Mouse (Mus musculus): ENCODE measurements around the gene Gstp1. TPM values are rescaled to one million over a fixed set of nuclear protein-coding genes. Genes with fewer than 3 reads are reported as not detected.

Gene Gstp1
- 432 and 441 TPM in 2 replicates for polyA plus RNA-seq (2015; fragmentation: Nextera tagmentation; extraction: Ambion mirVana)

DNA sequence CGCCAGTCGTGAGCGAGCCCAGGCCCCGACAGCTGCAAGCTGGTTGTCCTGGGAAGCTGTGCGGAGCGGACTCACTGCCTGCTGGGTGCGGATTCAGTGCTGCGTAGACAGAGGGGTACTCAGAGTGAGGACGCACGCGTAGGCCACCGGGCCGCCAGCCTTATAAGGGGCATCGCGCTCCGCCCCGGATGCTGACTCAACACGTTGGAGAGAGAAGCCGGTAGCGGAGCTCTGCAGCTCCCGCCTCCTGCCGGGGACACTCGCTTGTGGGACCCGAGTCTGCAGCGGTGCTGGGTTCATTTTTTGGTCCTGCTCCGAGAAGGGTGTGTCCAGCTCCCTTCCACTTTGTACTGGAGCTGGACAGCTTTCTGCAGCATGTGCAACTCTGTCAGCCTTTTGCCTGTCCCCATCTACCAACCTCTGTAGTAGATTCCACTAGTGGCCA lies at the start of gene Gstp1:
TSS of gene Gstp1 (minus strand) at position 198 of the 445 bp plus-strand sequence.

GRCm38 (mm10) chr19:4081394-4081793 lies 43.6 kb upstream of the Gstp1 start, which contains the start of gene Cabp2:
TSS of gene Cabp2 (plus strand) at chr19:4081578.

DNA sequence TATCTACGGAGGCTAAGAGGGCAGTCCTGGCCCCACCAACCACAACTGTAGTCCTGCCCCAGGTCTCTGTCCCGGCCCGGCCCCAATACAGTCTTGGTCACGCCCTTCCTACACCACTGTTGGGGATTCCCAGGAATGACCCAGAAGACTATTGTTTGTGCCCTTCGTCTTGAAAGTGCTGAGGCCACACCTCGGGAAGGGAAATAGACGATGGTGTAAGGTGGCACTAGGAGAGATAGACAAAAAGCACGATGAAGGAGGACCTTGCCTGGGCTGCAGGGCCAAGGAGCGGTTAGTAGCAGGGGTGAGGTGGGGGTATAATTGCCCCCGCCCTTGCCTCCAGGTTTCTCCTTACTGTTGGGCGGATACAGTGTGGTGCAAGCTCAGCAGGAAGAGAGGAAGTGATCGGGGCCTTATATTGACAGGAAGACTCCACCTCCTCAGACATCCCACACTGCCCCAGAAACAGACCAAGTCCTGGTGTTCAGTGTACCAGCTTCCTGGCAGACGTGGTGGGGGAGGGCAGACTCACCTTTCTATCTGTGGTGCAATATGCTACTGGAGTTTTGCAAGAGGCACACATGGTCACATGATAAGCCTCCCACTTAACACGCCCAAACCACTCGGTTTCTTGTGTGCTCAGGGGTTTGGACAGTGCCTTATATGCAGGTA lies 21.4 kb upstream of the Gstp1 start, which contains the start of gene Gstp3:
TSS of gene Gstp3 (minus strand) at position 501 of the 672 bp plus-strand sequence.

DNA sequence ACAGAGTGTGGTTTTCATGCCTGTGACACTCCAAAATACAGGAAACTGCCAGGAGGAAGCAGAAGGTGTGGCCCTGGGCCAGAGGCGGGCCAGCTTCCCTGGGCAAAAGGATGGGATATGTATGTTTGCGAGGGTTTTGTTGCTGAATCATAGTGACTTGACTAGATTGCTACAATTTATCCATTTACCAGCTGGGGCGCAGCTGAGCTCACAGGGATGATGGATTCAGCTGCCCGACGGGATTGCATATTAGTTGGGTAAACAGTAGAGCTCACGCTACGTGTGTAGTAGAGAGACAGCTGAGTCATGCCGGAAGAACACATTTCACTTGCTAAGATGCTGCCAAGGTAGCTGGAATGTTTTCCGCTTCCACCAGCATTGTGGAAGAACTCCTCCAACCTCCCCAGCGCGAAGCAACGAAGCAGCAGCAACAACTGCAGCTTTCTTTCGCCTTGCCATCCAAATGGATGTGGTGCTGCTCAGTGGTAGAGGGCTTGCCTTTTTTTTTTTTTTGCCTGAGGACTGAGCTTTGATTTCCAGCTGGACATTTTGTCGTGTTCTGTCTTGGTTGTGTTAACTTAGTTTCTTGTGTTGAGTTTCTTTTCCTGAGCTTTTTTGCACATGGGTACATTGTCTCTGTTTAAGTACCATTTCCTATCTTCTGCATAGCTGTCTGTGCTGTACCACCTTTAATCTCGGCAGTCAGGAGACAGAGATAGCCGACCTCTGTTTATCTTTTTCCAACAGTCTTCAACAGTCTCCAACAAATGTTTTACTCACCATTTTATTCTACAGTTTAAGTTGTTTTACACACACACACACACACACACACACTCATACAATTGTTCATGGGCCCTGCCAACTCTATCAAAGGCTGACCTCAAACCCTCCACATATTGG lies 8.4 kb upstream of the Gstp1 start, which contains the start of gene Gstp2:
TSS of gene Gstp2 (minus strand) at position 58 of the 900 bp plus-strand sequence.

DNA sequence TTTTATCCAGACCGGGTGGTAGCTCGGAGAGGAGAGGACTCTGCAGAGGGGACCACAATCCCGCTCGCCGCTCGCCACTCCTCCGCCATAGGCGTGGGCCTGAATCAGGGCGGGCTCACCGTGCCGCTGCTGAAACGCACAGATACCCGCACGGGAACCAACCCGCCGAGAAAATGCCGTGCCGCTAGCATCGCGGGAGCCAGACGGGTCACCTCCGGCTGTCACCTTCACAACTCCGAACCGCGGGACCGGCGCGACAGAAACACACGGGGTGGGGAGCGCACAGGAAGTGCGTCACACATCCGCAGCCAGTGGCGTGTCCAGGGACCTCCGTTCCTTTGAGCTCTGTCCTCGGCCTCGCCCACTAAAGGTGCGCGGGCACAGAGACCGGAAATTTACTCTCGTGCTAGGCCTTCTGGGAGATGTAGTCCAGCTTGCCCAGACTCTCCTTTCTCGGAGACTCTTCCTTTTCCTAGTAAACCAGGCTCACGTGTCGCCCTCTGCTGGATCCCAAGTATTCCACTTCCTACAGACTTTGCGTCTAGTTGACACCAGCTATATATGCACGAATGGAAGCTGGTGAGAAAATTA lies 25.3 kb downstream of the Gstp1 start, which contains the start of gene Ndufv1:
TSS of gene Ndufv1 (minus strand) at position 375 of the 591 bp plus-strand sequence.

DNA sequence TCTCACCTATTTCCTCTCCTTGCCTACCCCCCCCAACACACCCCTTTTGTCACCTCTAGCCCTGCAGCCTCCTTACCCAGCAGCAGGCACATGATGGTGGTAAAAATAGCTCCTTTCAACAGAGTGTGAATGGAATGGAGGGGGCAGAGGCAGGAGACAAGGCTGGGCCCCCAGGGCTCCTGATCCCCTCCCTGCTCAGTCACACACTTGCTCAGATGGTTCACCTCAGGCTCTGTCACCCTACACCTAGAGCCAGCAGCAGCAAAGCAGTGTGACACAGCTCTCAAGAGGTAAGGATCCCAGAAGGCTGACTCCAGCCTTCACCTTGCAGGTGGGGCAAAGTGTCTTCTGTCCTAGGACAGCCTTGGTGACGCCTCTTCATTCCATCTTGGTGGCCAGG lies 34.7 kb downstream of the Gstp1 start, which contains the start of gene Doc2g:
TSS of gene Doc2g (plus strand) at position 202 of the 400 bp plus-strand sequence.

GRCm38 (mm10) chr19:4000119-4000900 lies 37.5 kb downstream of the Gstp1 start, which contains the start of the genes Nudt8 and Gm49405:
TSS of gene Nudt8 (plus strand) at chr19:4000580.
TSS of gene Gm49405 (plus strand) at chr19:4000626.

DNA sequence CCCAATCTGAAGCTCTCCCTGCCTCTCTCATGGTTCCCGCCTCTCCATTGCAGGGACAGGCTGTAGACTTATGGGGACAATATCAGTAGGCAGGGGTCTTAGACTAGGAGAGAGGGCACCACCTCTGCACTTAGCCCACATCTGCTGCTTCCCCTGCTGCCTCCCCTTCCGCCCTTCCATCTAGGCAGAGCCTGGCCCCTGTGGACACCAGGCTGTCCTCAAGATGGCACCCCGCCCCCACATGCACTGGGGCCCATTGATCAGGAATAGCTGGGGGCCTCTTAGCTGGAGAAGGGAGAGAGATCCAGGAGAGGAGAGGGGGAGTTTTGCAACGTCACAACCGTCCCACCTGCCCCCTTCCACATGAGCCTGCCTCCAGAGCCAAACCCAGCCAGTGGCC lies 45.4 kb downstream of the Gstp1 start, which contains the start of gene Tbx10:
TSS of gene Tbx10 (plus strand) at position 337 of the 400 bp plus-strand sequence.

GRCm38 (mm10) chr19:3986334-3986733 lies 51.5 kb downstream of the Gstp1 start, which contains the start of gene Acy3:
TSS of gene Acy3 (plus strand) at chr19:3986570.

Other genes with a start within 250 kb of the Gstp1 start
- 21.8 and 25.8 TPM in 2 replicates for gene Chka, start 186.2 kb downstream of the Gstp1 start, polyA plus RNA-seq (2015; fragmentation: Nextera tagmentation; extraction: Ambion mirVana)
- 18.2 and 23.2 TPM in 2 replicates for gene Tcirg1, start 130.9 kb downstream of the Gstp1 start, polyA plus RNA-seq (2015; fragmentation: Nextera tagmentation; extraction: Ambion mirVana)
- 279 and 309 TPM in 2 replicates for gene Ndufs8, start 125.2 kb downstream of the Gstp1 start, polyA plus RNA-seq (2015; fragmentation: Nextera tagmentation; extraction: Ambion mirVana)
- 3.3 and 8.6 TPM in 2 replicates for gene Aldh3b1, start 108.2 kb downstream of the Gstp1 start, polyA plus RNA-seq (2015; fragmentation: Nextera tagmentation; extraction: Ambion mirVana)
- 21.7 and 32.0 TPM in 2 replicates for gene Unc93b1, start 102.8 kb downstream of the Gstp1 start, polyA plus RNA-seq (2015; fragmentation: Nextera tagmentation; extraction: Ambion mirVana)
- gene Aldh3b3, start 79.3 kb downstream of the Gstp1 start, polyA plus RNA-seq (2015; fragmentation: Nextera tagmentation; extraction: Ambion mirVana), result 0.29 and 0.30 TPM in 2 replicates
- 122 and 144 TPM in 2 replicates for gene Aldh3b2, start 65.7 kb downstream of the Gstp1 start, polyA plus RNA-seq (2015; fragmentation: Nextera tagmentation; extraction: Ambion mirVana)
- 6.1 and 7.0 TPM in 2 replicates for gene Acy3, start 51.4 kb downstream of the Gstp1 start, polyA plus RNA-seq (2015; fragmentation: Nextera tagmentation; extraction: Ambion mirVana)
- gene Tbx10, start 45.2 kb downstream of the Gstp1 start, polyA plus RNA-seq (2015; fragmentation: Nextera tagmentation; extraction: Ambion mirVana), result 0.11 TPM in 1 of 2 replicates, not detected in the other
- 29.1 and 36.0 TPM in 2 replicates for gene Nudt8, start 37.4 kb downstream of the Gstp1 start, polyA plus RNA-seq (2015; fragmentation: Nextera tagmentation; extraction: Ambion mirVana)
- gene Gm49405, start 37.4 kb downstream of the Gstp1 start, polyA plus RNA-seq (2015; fragmentation: Nextera tagmentation; extraction: Ambion mirVana), result 0.82 and 1.3 TPM in 2 replicates
- gene Doc2g, start 34.7 kb downstream of the Gstp1 start, polyA plus RNA-seq (2015; fragmentation: Nextera tagmentation; extraction: Ambion mirVana), result 1.5 and 2.1 TPM in 2 replicates
- gene Ndufv1, start 25.2 kb downstream of the Gstp1 start, polyA plus RNA-seq (2015; fragmentation: Nextera tagmentation; extraction: Ambion mirVana), result 170 and 175 TPM in 2 replicates
- gene Gstp2, start 8.0 kb upstream of the Gstp1 start, polyA plus RNA-seq (2015; fragmentation: Nextera tagmentation; extraction: Ambion mirVana), result 21.6 and 25.1 TPM in 2 replicates
- 0.33 and 0.52 TPM in 2 replicates for gene Gstp3, start 21.6 kb upstream of the Gstp1 start, polyA plus RNA-seq (2015; fragmentation: Nextera tagmentation; extraction: Ambion mirVana)
- not detected in 2 replicates for gene Cabp2, start 43.6 kb upstream of the Gstp1 start, polyA plus RNA-seq (2015; fragmentation: Nextera tagmentation; extraction: Ambion mirVana)
- 75.9 and 93.8 TPM in 2 replicates for gene Cdk2ap2, start 59.2 kb upstream of the Gstp1 start, polyA plus RNA-seq (2015; fragmentation: Nextera tagmentation; extraction: Ambion mirVana)
- gene Pitpnm1, start 62.0 kb upstream of the Gstp1 start, polyA plus RNA-seq (2015; fragmentation: Nextera tagmentation; extraction: Ambion mirVana), result 10.2 and 13.2 TPM in 2 replicates
- 76.9 and 77.9 TPM in 2 replicates for gene Aip, start 87.9 kb upstream of the Gstp1 start, polyA plus RNA-seq (2015; fragmentation: Nextera tagmentation; extraction: Ambion mirVana)
- gene Gpr152, start 101.8 kb upstream of the Gstp1 start, polyA plus RNA-seq (2015; fragmentation: Nextera tagmentation; extraction: Ambion mirVana), result not detected in 2 replicates
- gene Cabp4, start 106.0 kb upstream of the Gstp1 start, polyA plus RNA-seq (2015; fragmentation: Nextera tagmentation; extraction: Ambion mirVana), result 0.28 and 0.41 TPM in 2 replicates
- gene Coro1b, start 110.6 kb upstream of the Gstp1 start, polyA plus RNA-seq (2015; fragmentation: Nextera tagmentation; extraction: Ambion mirVana), result 130 and 133 TPM in 2 replicates
- gene Ptprcap, start 115.6 kb upstream of the Gstp1 start, polyA plus RNA-seq (2015; fragmentation: Nextera tagmentation; extraction: Ambion mirVana), result 0.54 and 0.65 TPM in 2 replicates
- 28.6 and 31.4 TPM in 2 replicates for gene Rps6kb2, start 125.4 kb upstream of the Gstp1 start, polyA plus RNA-seq (2015; fragmentation: Nextera tagmentation; extraction: Ambion mirVana)
- gene Carns1, start 137.5 kb upstream of the Gstp1 start, polyA plus RNA-seq (2015; fragmentation: Nextera tagmentation; extraction: Ambion mirVana), result 5.8 and 7.8 TPM in 2 replicates
- 1.3 and 1.5 TPM in 2 replicates for gene Tbc1d10c, start 153.3 kb upstream of the Gstp1 start, polyA plus RNA-seq (2015; fragmentation: Nextera tagmentation; extraction: Ambion mirVana)
- gene Ppp1ca, start 154.1 kb upstream of the Gstp1 start, polyA plus RNA-seq (2015; fragmentation: Nextera tagmentation; extraction: Ambion mirVana), result 476 and 486 TPM in 2 replicates
- 12.6 and 15.8 TPM in 2 replicates for gene Rad9a, start 163.7 kb upstream of the Gstp1 start, polyA plus RNA-seq (2015; fragmentation: Nextera tagmentation; extraction: Ambion mirVana)
- 1.8 TPM in 2 replicates for gene Clcf1, start 176.3 kb upstream of the Gstp1 start, polyA plus RNA-seq (2015; fragmentation: Nextera tagmentation; extraction: Ambion mirVana)
- not detected in 2 replicates for gene AC109138.7, start 176.4 kb upstream of the Gstp1 start, polyA plus RNA-seq (2015; fragmentation: Nextera tagmentation; extraction: Ambion mirVana)
- gene Pold4, start 193.9 kb upstream of the Gstp1 start, polyA plus RNA-seq (2015; fragmentation: Nextera tagmentation; extraction: Ambion mirVana), result 44.5 and 63.8 TPM in 2 replicates
- gene Ssh3, start 231.2 kb upstream of the Gstp1 start, polyA plus RNA-seq (2015; fragmentation: Nextera tagmentation; extraction: Ambion mirVana), result 19.2 and 19.3 TPM in 2 replicates
- 7.9 and 8.3 TPM in 2 replicates for gene Ankrd13d, start 245.2 kb upstream of the Gstp1 start, polyA plus RNA-seq (2015; fragmentation: Nextera tagmentation; extraction: Ambion mirVana)

Measured in urinary bladder, postnatal 0 days (tissue).